Mouse (Mus musculus) right cerebral cortex, postnatal 4 days (tissue): Measurements from ENCODE around the gene Sim2.

Experiments used
- DNase-seq: peaks from one replicate; pipeline ENCODE4 v3.0.0-alpha.2; 2022

Sim2 gene

GRCm38 (mm10) chr16:94168655-94169545 lies 84.2 kb downstream of the Sim2 start:
- DNase-seq = no peak

GRCm38 (mm10) chr16:94170218-94170617 lies 85.5 kb downstream of the Sim2 start:
- no peak for DNase-seq

GRCm38 (mm10) chr16:94173361-94173760 lies 88.6 kb downstream of the Sim2 start:
- DNase-seq = no peak

- no peak for DNase-seq
Observed at GRCm38 (mm10) chr16:94175366-94175986, 90.7 kb downstream of the Sim2 start.
